Mouse (Mus musculus): ENCODE measurements around the gene Hsd17b7. TPM values are rescaled to one million over a fixed set of nuclear protein-coding genes. Genes with fewer than 3 reads are reported as not detected.

Gene Hsd17b7
- polyA plus RNA-seq, 1 experiment from 2014 or later: 21.5 TPM

DNA sequence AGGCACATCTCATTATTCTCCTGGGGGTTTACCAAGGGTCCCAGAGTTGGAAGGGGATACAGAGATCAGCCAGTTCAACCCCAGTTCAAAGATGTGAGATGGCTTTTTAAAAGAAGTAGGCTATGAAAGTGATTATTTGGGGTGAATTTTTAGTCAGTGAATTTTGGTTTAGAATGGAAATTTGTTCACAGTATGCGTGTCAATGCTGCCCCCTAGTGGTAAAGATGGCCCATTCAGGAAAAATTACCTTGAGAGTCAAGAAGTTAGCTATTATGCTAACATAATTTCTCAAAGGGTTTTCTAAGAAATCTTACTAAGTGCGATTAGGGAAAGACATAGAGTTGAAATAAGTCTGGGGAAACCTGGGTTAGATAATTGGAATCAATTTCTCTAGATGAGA is 29.7 kb downstream of the Hsd17b7 start:
- no peak overlapping the region for H3K9ac ChIP-seq
- ATAC-seq (ENCODE audit: insufficient number of reproducible peaks, low FRiP score, low TSS enrichment, low read depth): no peak
- H3K27me3 ChIP-seq: no peaks in the 10 kb centered on the region
- H3K4me1 ChIP-seq: no peaks in the 10 kb centered on the region
- 11% methylated on average over 2 of the region's 2 CpGs for WGBS
- H3K4me2 ChIP-seq (replicated peaks): no peak overlapping the region
- no peaks in the 10 kb centered on the region for H3K9me3 ChIP-seq (replicated peaks)
- H3K4me3 ChIP-seq (replicated peaks): no peak overlapping the region
- H3K36me3 ChIP-seq: no peaks in the 10 kb centered on the region
- H3K27ac ChIP-seq (replicated peaks): no peak overlapping the region

DNA sequence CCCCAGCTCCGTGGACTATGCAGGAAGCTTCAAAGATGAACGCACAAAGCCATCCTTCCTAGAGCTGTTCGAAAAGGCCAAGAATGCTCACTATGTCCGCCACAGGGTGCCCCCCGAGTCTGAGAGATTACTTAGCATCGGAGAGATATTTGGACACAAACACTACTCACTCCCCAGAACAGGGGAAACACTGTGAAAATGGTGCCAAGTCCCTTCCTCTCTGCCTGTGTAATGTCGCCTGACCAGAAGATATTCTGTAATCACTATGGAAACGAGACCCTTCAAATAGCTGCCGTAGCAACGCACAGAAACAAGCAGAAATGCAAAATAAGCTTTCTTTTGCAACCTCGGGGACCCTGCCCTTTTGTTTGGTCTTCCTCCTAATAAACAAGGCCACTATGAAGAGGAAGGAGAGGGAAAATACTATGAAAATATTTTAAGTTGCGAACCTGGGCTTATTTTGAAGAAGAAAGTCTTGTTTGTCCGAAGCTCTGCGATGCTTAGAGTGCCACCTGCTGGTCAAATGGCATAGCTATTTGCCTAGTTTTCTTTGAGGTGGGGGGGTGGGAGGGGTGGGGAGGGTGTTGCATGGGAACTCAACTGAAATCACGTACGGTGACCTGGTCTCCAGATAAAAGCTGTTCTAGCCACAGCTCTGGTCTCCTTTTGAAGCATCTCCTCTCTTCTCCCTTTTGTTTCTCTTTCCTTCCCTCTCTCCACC is 34.9 kb downstream of the Hsd17b7 start:
- no peak for ATAC-seq (ENCODE audit: insufficient number of reproducible peaks, low FRiP score, low TSS enrichment, low read depth)
- H3K9me3 ChIP-seq (replicated peaks): no peaks in the 10 kb centered on the region
- H3K4me1 ChIP-seq: peaks cover 5% of the 10 kb centered on the region; the same call in 1 of the 2 replicates
- H3K4me3 ChIP-seq (replicated peaks): 0 out of 2 replicates have a peak overlapping the region, but pooled peaks have one; percentile 13
- no peak overlapping the region for H3K9ac ChIP-seq
- H3K27ac ChIP-seq (replicated peaks): no peak overlapping the region
- no peaks in the 10 kb centered on the region for H3K27me3 ChIP-seq
- H3K36me3 ChIP-seq: no peaks in the 10 kb centered on the region
- peak overlapping the region; percentile 25; the same call in 1 of the 2 replicates for H3K4me2 ChIP-seq (replicated peaks)
- 44% methylated on average over 16 of the region's 16 CpGs for WGBS

DNA sequence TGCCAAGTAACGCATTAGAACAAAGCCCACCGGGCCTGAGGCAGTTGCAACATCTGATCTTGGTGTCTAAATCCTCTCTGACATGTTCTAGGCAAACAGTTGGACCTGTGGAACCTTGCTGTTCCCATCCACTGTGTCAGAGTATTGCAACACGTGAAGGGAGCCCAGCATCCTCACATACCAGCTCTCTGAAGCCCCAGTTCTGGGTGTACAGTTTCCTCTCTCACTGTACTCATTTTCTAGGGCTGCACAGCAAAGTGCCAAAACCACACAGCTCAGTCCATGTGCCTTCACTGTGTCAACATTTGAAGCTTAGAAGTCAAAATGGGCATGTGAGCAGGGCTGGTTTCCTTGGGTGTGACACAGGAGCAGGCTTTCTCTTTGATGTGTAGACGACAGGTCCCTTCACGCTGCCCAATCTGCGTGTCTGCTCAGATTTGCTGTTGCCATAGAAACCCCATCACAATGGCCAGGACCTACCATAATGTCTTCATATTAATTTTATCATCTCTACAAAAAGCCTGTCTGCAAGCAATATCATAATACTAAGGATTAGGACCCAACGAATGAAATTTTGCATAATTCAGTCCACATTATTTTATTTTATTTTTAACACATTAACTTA is 36.8 kb downstream of the Hsd17b7 start:
- no peaks in the 10 kb centered on the region for H3K9me3 ChIP-seq (replicated peaks)
- H3K9ac ChIP-seq: no peak overlapping the region
- H3K4me3 ChIP-seq (replicated peaks): no peak overlapping the region
- no peaks in the 10 kb centered on the region for H3K27me3 ChIP-seq
- H3K27ac ChIP-seq (replicated peaks): no peak overlapping the region
- no peak for ATAC-seq (ENCODE audit: insufficient number of reproducible peaks, low FRiP score, low TSS enrichment, low read depth)
- 54% methylated on average over 7 of the region's 7 CpGs for WGBS
- H3K4me1 ChIP-seq: peaks cover 5% of the 10 kb centered on the region; the same call in 1 of the 2 replicates
- no peaks in the 10 kb centered on the region for H3K36me3 ChIP-seq
- no peak overlapping the region for H3K4me2 ChIP-seq (replicated peaks)

DNA sequence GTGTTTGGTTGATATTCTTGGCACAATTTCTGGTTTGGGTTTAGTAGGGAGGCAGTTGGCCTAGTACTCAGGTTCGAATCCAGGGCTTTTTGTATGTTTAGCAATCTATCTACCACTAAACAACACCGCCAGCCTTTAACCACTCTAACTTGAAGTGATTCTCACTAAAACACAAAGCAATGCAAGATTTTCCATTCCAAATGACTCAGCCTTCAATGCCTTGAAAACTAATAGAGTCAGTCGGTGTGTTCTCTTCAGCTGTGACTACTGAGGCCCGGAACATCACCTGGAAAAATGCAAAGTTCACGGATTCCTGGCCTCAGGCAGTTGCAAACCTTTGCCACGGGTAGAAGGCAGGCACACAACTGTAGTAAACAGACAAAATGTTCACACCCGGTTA is 37.3 kb downstream of the Hsd17b7 start:
- 64% methylated on average over 7 of the region's 7 CpGs for WGBS
- Histone ChIP-seq H3K9ac (no peak overlapping the region), H3K27me3 (no peaks in the 10 kb centered on the region)

DNA sequence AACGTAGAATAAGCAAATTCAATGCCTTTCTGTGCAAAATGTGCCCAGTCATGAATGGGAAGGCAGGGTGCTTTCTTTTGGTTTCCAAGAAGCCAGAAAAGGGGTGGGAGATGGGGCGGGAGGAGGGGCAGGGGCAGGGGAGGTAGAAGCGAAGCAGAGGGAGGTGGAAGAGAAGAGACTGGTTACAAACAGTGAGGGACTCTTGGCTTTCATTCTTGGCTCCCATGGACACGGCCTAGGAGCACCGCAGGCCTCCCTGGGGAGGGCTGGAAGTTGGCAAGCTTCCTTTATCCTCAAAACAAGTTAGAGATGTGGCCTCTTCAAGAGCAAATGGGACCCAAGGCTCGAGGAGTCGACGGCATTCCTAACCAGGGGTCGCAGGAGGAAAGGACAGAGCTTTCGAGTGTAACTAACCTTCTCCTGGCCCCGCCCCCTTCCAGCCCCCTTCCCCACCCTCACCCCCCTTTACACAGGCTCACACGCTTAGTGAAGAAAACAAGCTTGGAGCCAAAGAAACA is 40.5 kb downstream of the Hsd17b7 start, which contains the start of gene Ccdc190:
Gene Ccdc190, plus strand, starts transcription at position 195 of the 518 bp plus-strand sequence.
- no peak within 1 kb of the TSS; the same call in 1 of the 2 replicates for H3K27ac ChIP-seq (replicated peaks)
- H3K27me3 ChIP-seq: no peaks in the 10 kb centered on the region
- no peaks in the 10 kb centered on the region for H3K9me3 ChIP-seq (replicated peaks)
- H3K9ac ChIP-seq: no peak within 1 kb of the TSS
- no peak for ATAC-seq (ENCODE audit: insufficient number of reproducible peaks, low FRiP score, low TSS enrichment, low read depth)
- H3K4me2 ChIP-seq (replicated peaks): peak within 1 kb of the TSS; percentile 21
- no peak within 1 kb of the TSS for H3K4me3 ChIP-seq (replicated peaks)
- H3K36me3 ChIP-seq: no peaks in the 10 kb centered on the region
- H3K4me1 ChIP-seq: no peaks in the 10 kb centered on the region
- WGBS: 17% methylated on average over 12 of the region's 12 CpGs

More for the DNA sequence above, 37.3 kb downstream of the Hsd17b7 start:
- Histone ChIP-seq H3K4me2 (replicated peaks) (no peak overlapping the region), H3K4me1 (peaks cover 5% of the 10 kb centered on the region; the same call in 1 of the 2 replicates), H3K9me3 (replicated peaks) (no peaks in the 10 kb centered on the region), H3K36me3 (no peaks in the 10 kb centered on the region), H3K27ac (replicated peaks) (no peak overlapping the region), H3K4me3 (replicated peaks) (no peak overlapping the region)
- ATAC-seq (ENCODE audit: insufficient number of reproducible peaks, low FRiP score, low TSS enrichment, low read depth): no peak

DNA sequence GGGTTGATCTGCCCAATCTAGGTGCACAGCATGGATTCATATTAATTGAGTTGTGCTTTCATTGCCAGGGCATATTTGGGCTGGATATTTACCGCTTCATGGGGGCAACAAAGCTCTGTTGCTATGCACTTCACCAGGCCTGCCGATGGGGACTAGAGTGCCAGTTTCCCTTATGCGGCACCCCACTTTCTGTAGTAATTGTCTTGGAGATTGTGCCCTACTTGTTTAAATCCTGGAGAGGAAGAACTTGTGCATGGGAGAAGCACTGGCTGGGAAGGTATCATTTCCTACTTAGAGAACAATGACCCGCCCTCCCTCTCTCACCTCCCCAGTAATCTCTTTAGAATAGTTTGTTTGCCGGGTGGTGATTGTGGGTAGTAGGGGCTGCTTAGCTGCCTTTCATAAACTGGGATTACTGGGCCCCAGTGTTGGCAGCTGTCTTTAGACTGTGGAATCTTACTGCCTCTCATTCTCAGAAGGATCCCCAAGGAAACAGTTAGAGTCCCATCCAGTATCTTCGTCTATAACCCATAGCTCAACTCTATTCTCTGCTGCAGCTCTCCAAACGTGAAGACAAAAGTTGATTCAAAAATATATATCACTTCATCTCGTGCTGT is 41.2 kb downstream of the Hsd17b7 start:
- ATAC-seq (ENCODE audit: insufficient number of reproducible peaks, low FRiP score, low TSS enrichment, low read depth): no peak
- Histone ChIP-seq H3K27me3 (no peaks in the 10 kb centered on the region), H3K36me3 (no peaks in the 10 kb centered on the region), H3K27ac (replicated peaks) (no peak overlapping the region), H3K4me1 (no peaks in the 10 kb centered on the region), H3K9ac (no peak overlapping the region), H3K9me3 (replicated peaks) (no peaks in the 10 kb centered on the region), H3K4me2 (replicated peaks) (peak overlapping the region; percentile 21), H3K4me3 (replicated peaks) (no peak overlapping the region)
- WGBS: 65% methylated on average over 8 of the region's 8 CpGs

DNA sequence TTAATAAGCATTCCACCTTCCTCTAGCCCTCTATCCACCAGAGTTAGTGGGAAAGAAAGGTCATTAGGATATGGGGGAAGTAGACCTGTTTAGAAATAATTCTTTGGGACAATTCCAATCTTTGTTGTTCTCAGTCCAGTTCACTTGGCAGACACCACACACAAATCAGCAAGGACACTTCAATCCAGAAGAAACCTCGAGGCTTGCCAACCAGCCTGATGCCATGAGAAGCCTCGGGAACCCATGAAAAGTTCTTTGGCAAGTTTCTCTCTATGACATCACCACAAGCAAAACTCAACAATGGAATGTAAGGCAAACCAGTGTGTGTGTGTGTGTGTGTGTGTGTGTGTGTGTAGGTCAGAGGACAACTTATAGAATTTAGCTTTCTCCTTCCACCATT is 44.5 kb downstream of the Hsd17b7 start:
- H3K4me2 ChIP-seq (replicated peaks): no peak overlapping the region
- 72% methylated on average over 2 of the region's 2 CpGs for whole genome bisulfite sequencing
- H3K27ac ChIP-seq (replicated peaks): no peak overlapping the region
- H3K36me3 ChIP-seq: no peaks in the 10 kb centered on the region
- H3K4me1 ChIP-seq: no peaks in the 10 kb centered on the region
- H3K4me3 ChIP-seq (replicated peaks): no peak overlapping the region
- no peak for ATAC-seq (ENCODE audit: insufficient number of reproducible peaks, low FRiP score, low TSS enrichment, low read depth)
- no peak overlapping the region for H3K9ac ChIP-seq
- no peaks in the 10 kb centered on the region for H3K9me3 ChIP-seq (replicated peaks)
- H3K27me3 ChIP-seq: peaks cover 9% of the 10 kb centered on the region

DNA sequence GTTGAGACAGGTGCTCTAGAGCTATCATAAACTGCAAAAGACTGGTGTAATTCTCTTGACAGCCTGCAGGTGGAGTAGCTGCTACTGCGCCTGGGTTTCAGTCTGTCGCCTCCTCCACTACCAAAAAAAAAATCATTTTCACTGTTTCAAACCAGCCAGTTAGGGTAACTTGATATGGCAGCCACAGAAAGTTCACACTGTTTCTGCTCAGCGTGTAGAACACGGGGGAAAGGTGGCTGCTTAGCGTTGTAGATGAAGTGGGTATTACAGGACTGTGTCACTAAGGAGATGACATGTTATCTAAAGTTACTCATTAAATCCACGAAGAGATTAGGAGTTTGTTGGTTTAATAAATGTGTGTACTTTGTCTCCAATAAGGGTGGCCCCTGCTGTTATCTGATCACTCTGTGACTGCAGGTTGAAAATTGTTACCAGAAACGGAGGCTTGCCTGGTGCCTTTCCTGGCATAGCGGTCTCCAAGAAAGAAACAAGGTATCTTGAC is 47.3 kb downstream of the Hsd17b7 start:
- Histone ChIP-seq H3K9ac (no peak overlapping the region), H3K36me3 (no peaks in the 10 kb centered on the region), H3K4me2 (replicated peaks) (peak overlapping the region; percentile 18), H3K27ac (replicated peaks) (no peak overlapping the region), H3K4me1 (0 out of 2 replicates have a peak, but pooled peaks cover 3% of the 10 kb centered on the region), H3K9me3 (replicated peaks) (no peaks in the 10 kb centered on the region), H3K4me3 (replicated peaks) (no peak overlapping the region), H3K27me3 (peaks cover 15% of the 10 kb centered on the region)
- 16% methylated on average over 8 of the region's 8 CpGs for WGBS
- no peak for ATAC-seq (ENCODE audit: insufficient number of reproducible peaks, low FRiP score, low TSS enrichment, low read depth)

DNA sequence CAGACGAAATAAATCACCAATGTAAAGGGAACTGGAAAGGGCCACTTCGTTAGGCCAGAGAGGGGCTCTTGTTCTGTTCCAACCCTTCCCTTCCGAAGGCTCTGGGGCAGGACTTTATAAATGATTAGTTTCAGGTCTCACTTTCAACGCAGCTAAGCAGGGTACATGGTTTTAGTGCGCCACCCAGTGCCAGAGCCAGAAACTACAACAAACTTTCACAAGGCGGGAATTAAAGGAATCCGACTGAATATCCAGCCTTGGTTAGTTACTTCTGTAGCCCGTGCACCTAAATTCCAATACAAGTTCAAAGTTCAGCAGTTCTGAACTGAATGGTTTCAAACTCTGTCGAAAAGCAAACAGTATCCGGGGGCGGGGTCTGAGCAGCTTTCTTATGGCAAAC is 49.8 kb downstream of the Hsd17b7 start:
- peak overlapping the region; percentile 23 for H3K4me2 ChIP-seq (replicated peaks)
- WGBS: 2% methylated on average over 11 of the region's 11 CpGs
- H3K36me3 ChIP-seq: no peaks in the 10 kb centered on the region
- no peak overlapping the region for H3K27ac ChIP-seq (replicated peaks)
- ATAC-seq (ENCODE audit: insufficient number of reproducible peaks, low FRiP score, low TSS enrichment, low read depth): peak; percentile 58; the same call in 1 of the 2 replicates
- no peaks in the 10 kb centered on the region for H3K9me3 ChIP-seq (replicated peaks)
- H3K4me1 ChIP-seq: 0 out of 2 replicates have a peak, but pooled peaks cover 3% of the 10 kb centered on the region
- no peak overlapping the region for H3K9ac ChIP-seq
- peaks cover 15% of the 10 kb centered on the region for H3K27me3 ChIP-seq
- H3K4me3 ChIP-seq (replicated peaks): no peak overlapping the region

DNA sequence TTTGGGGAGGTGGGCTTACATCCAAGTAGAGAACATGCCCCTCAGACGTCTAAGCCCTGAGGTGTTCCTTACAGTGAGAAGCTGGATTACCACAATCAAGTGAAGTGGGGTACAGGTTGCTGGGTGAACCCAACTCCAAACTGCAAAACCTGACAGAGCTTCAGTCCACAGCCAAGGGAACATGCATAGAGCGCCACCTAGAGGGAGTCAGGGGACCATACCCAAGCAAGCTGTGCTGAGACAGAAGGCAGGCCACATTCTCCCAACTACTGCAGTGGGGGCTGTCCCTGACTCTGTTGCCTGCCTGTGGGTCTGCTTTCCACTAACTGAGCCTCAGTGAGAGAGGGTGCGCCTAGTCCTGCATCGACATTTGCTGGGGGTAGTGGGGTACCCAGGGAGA is 51.0 kb downstream of the Hsd17b7 start:
- Histone ChIP-seq H3K9me3 (replicated peaks) (no peaks in the 10 kb centered on the region), H3K9ac (no peak overlapping the region), H3K27me3 (peaks cover 15% of the 10 kb centered on the region), H3K4me2 (replicated peaks) (no peak overlapping the region), H3K4me1 (peaks cover 8% of the 10 kb centered on the region; the same call in 1 of the 2 replicates), H3K27ac (replicated peaks) (no peak overlapping the region), H3K4me3 (replicated peaks) (no peak overlapping the region), H3K36me3 (no peaks in the 10 kb centered on the region)
- no peak for ATAC-seq (ENCODE audit: insufficient number of reproducible peaks, low FRiP score, low TSS enrichment, low read depth)
- 31% methylated on average over 4 of the region's 4 CpGs for WGBS
